Mouse (Mus musculus): Measurements from ENCODE around the gene Dcaf5. TPM values are rescaled to one million over a fixed set of nuclear protein-coding genes. Genes with fewer than 3 reads are reported as not detected.

Dcaf5 gene
- total and polyA plus RNA-seq, 2 experiments from 2014 or later: 19.6 to 55.5 TPM

DNA sequence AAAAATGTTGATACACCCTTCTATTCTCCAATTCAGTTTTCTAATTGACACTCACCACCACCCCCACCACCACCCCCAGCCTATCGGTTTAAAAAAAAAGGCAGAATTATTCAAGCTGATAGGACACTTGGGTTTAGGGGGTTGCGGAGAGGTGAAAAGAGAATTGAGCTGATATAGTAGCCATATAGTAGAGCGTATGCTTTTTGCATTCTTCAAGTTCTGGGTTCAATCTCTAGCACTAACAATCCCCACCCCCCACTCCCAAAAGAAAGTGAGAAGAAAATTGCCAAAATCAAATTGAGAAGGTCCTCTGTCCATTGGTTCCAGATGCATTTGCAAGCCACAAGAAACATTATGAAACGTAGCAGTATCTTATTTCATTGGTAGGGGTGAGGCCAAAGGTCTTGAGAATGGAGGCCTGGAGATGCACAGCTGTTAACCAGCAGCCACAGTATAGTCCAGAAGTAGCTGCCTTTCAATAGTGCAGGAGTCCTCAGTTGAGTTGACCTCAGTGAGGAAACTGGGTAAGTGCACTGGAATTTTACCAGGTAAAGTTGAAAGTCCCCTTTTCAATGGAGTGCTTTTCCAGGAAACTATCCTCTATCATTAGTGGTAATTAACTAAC lies 762 bp upstream of the Dcaf5 start:
- Histone ChIP-seq H3K9me3 (ENCODE audit: low read length) (no peaks in the 10 kb centered on the region), H3K9ac (replicated peaks; ENCODE audit: low read length) (peak overlapping the region; percentile 93), H3K4me2 (ENCODE audit: low read depth, low read length) (peak overlapping the region; percentile 74), H3K4me1 (ENCODE audit: insufficient read depth, low read length) (peaks cover 11% of the 10 kb centered on the region), H3K36me3 (ENCODE audit: insufficient read depth, low read length) (no peaks in the 10 kb centered on the region), H3K27me3 (ENCODE audit: insufficient read depth, low read length) (no peaks in the 10 kb centered on the region), H3K27ac (peak overlapping the region; percentile 98), H3K4me3 (ENCODE audit: low read length) (peak overlapping the region; percentile 94)
- WGBS: 30% methylated on average over 4 of the region's 4 CpGs
- no peak for TF ChIP-seq CTCF (IDR thresholded peaks at IDR 0.05; ENCODE audit: low read depth)
- ATAC-seq (no peak), DNase-seq (ENCODE audit: low spot score) (no peak)

DNA sequence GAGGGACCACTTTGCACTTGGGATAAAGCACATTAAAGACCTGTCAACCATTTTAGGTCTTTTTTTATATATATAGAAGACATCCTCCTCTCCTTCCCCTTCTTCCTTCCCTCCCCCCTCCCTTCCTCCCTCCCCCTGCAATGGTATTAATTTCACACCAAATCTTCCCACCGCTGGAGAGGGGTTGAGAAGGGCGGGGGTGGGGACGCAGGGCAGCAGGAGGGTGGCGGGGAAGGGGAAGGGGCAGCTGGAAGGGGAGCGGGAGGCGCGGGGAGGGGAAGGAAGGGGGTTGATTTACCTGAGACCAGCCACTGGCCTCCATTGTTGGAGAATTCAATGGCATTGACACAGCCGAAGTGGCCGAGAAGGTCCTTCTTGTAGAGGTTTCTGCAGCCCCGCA lies 514 bp downstream of the Dcaf5 start:
- no peaks in the 10 kb centered on the region for H3K9me3 ChIP-seq (ENCODE audit: low read length)
- peak overlapping the region; percentile 94 for H3K4me3 ChIP-seq (ENCODE audit: low read length)
- peaks cover 11% of the 10 kb centered on the region for H3K4me1 ChIP-seq (ENCODE audit: insufficient read depth, low read length)
- H3K9ac ChIP-seq (replicated peaks; ENCODE audit: low read length): peak overlapping the region; percentile 93
- no peaks in the 10 kb centered on the region for H3K36me3 ChIP-seq (ENCODE audit: insufficient read depth, low read length)
- peak overlapping the region; percentile 74 for H3K4me2 ChIP-seq (ENCODE audit: low read depth, low read length)
- TF ChIP-seq CTCF (IDR thresholded peaks at IDR 0.05; ENCODE audit: low read depth): no peak
- WGBS: 0% methylated on average over 9 of the region's 10 CpGs
- ATAC-seq (peak; percentile 30), DNase-seq (ENCODE audit: low spot score) (no peak)
- H3K27ac ChIP-seq: peak overlapping the region; percentile 98
- no peaks in the 10 kb centered on the region for H3K27me3 ChIP-seq (ENCODE audit: insufficient read depth, low read length)

DNA sequence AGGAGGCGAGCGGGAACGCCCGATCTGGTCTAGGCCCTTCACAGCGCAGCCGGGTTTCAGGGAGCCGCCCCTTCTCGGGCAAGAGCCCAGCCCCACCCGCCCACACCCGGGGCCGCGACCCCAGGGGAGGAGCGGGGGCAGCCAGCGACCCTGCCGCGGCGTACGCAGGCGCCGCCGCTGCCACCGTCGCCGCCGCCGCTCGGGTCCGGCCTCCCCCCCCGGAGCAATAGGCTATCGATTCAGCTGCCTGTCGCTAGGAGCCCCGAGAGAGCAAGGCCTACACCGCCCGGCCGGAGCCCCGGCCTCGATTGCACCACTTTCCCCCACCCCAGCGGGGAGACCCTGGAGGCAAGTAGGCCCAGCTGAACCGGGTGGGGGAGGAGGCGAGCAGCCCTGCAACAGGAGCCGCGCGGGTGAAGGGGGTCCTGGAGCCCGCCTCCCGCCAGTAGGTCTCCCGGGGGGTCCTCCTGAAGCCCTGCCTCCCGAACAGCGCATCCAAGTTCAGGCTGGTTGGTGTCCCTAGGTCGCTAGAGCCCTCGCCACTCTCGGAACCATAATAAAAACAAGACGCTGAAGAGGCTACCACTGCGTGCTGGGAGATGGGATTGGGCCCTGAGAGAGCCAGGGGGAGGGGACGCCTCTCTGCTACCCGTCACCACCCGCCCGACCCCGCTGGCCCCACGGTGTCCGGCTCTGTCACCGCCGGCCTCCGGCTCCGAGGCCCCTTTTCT lies 1.3 kb downstream of the Dcaf5 start:
- peak; percentile 81 for DNase-seq (ENCODE audit: low spot score)
- peak overlapping the region; percentile 94 for H3K4me3 ChIP-seq (ENCODE audit: low read length)
- H3K9ac ChIP-seq (replicated peaks; ENCODE audit: low read length): peak overlapping the region; percentile 93
- peak; percentile 44 for TF ChIP-seq CTCF (IDR thresholded peaks at IDR 0.05; ENCODE audit: low read depth)
- H3K36me3 ChIP-seq (ENCODE audit: insufficient read depth, low read length): no peaks in the 10 kb centered on the region
- ATAC-seq: peak; percentile 83
- no peaks in the 10 kb centered on the region for H3K9me3 ChIP-seq (ENCODE audit: low read length)
- peak overlapping the region; percentile 98 for H3K27ac ChIP-seq
- no peaks in the 10 kb centered on the region for H3K27me3 ChIP-seq (ENCODE audit: insufficient read depth, low read length)
- peak overlapping the region; percentile 74 for H3K4me2 ChIP-seq (ENCODE audit: low read depth, low read length)
- H3K4me1 ChIP-seq (ENCODE audit: insufficient read depth, low read length): peaks cover 11% of the 10 kb centered on the region
- WGBS: 1% methylated on average over 39 of the region's 64 CpGs

DNA sequence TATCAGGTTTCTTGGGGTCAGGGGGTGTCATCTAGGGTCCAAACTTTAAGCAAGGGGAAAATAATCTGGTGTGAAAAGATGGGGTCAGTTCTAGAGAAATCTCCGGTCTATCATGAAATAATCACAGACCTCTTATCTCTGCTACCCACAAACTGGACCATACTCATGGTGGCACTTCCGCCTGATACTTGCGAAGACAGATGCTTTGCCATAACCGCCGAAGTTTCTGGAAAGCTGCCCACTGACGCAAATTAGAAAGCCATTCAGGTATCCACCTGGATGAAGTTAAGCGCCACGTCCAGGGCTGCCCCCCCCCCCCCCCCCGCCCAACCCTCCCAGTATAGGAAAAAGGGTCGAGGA lies 1.8 kb downstream of the Dcaf5 start:
- Histone ChIP-seq H3K4me3 (ENCODE audit: low read length) (peak overlapping the region; percentile 94), H3K36me3 (ENCODE audit: insufficient read depth, low read length) (no peaks in the 10 kb centered on the region), H3K27me3 (ENCODE audit: insufficient read depth, low read length) (no peaks in the 10 kb centered on the region), H3K4me1 (ENCODE audit: insufficient read depth, low read length) (peaks cover 11% of the 10 kb centered on the region), H3K9ac (replicated peaks; ENCODE audit: low read length) (peak overlapping the region; percentile 93), H3K4me2 (ENCODE audit: low read depth, low read length) (peak overlapping the region; percentile 74), H3K9me3 (ENCODE audit: low read length) (no peaks in the 10 kb centered on the region), H3K27ac (peak overlapping the region; percentile 98)
- ATAC-seq (no peak), DNase-seq (ENCODE audit: low spot score) (no peak)
- WGBS: 5% methylated on average over 9 of the region's 10 CpGs
- no peak for TF ChIP-seq CTCF (IDR thresholded peaks at IDR 0.05; ENCODE audit: low read depth)

DNA sequence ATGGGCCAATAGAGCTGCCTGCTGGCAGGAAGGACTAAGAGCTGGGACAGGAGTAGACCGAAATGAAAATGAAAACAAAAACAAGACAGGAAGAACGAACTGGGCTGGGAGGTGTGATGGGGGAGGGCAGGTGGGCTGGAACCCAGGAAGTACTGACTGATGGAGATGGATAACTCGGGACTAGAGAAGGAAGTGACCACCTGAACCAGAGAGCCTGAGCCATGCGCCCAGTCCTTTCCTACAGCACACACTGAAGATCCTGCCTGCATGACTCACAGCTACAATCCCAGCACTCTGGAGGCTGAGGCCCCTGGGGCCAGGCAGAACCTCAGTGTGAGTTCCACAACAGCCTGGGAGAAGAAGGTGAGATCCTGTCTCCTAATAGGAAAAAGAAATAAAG lies 3.1 kb downstream of the Dcaf5 start:
- H3K9ac ChIP-seq (replicated peaks; ENCODE audit: low read length): no peak overlapping the region
- H3K9me3 ChIP-seq (ENCODE audit: low read length): no peaks in the 10 kb centered on the region
- no peaks in the 10 kb centered on the region for H3K36me3 ChIP-seq (ENCODE audit: insufficient read depth, low read length)
- H3K4me1 ChIP-seq (ENCODE audit: insufficient read depth, low read length): peaks cover 11% of the 10 kb centered on the region
- TF ChIP-seq CTCF (IDR thresholded peaks at IDR 0.05; ENCODE audit: low read depth): no peak
- H3K27me3 ChIP-seq (ENCODE audit: insufficient read depth, low read length): no peaks in the 10 kb centered on the region
- no peak overlapping the region for H3K4me3 ChIP-seq (ENCODE audit: low read length)
- DNase-seq (ENCODE audit: low spot score): no peak
- ATAC-seq: no peak
- WGBS: 81% methylated on average over 4 of the region's 4 CpGs
- no peak overlapping the region for H3K4me2 ChIP-seq (ENCODE audit: low read depth, low read length)
- no peak overlapping the region for H3K27ac ChIP-seq

GRCm38 (mm10) chr12:80427683-80428082 lies 8.7 kb downstream of the Dcaf5 start:
- no peak for TF ChIP-seq CTCF (IDR thresholded peaks at IDR 0.05; ENCODE audit: low read depth)
- no peaks in the 10 kb centered on the region for H3K27me3 ChIP-seq (ENCODE audit: insufficient read depth, low read length)
- H3K4me1 ChIP-seq (ENCODE audit: insufficient read depth, low read length): no peaks in the 10 kb centered on the region
- no peak overlapping the region for H3K4me3 ChIP-seq (ENCODE audit: low read length)
- WGBS: 93% methylated on average over 3 of the region's 3 CpGs
- no peaks in the 10 kb centered on the region for H3K36me3 ChIP-seq (ENCODE audit: insufficient read depth, low read length)
- no peak overlapping the region for H3K4me2 ChIP-seq (ENCODE audit: low read depth, low read length)
- H3K9ac ChIP-seq (replicated peaks; ENCODE audit: low read length): no peak overlapping the region
- ATAC-seq (no peak), DNase-seq (ENCODE audit: low spot score) (no peak)
- H3K9me3 ChIP-seq (ENCODE audit: low read length): no peaks in the 10 kb centered on the region
- H3K27ac ChIP-seq: no peak overlapping the region

- H3K27me3 ChIP-seq (ENCODE audit: insufficient read depth, low read length): no peaks in the 10 kb centered on the region
- no peak overlapping the region for H3K4me3 ChIP-seq (ENCODE audit: low read length)
- no peak overlapping the region for H3K9ac ChIP-seq (replicated peaks; ENCODE audit: low read length)
- ATAC-seq (no peak), DNase-seq (ENCODE audit: low spot score) (no peak)
- no peaks in the 10 kb centered on the region for H3K36me3 ChIP-seq (ENCODE audit: insufficient read depth, low read length)
- no peak overlapping the region for H3K27ac ChIP-seq
- no peaks in the 10 kb centered on the region for H3K9me3 ChIP-seq (ENCODE audit: low read length)
- 91% methylated on average over 2 of the region's 2 CpGs for WGBS
- no peaks in the 10 kb centered on the region for H3K4me1 ChIP-seq (ENCODE audit: insufficient read depth, low read length)
- no peak overlapping the region for H3K4me2 ChIP-seq (ENCODE audit: low read depth, low read length)
- TF ChIP-seq CTCF (IDR thresholded peaks at IDR 0.05; ENCODE audit: low read depth): no peak
Measured at GRCm38 (mm10) chr12:80415100-80415499, 21.3 kb downstream of the Dcaf5 start.
